Mouse (Mus musculus) megakaryocyte-erythroid progenitor cell, adult 5-6 weeks (primary cell): Measurements from ENCODE around the gene Cmtm3. TPM values are rescaled to one million over a fixed set of nuclear protein-coding genes. Genes with fewer than 3 reads are reported as not detected.
"Not testable (repeated sequence)": the region's sequence is repeated elsewhere in the genome, so short reads cannot be mapped to it uniquely, and the experiment has no call there.

ENCODE experiments used
- ATAC-seq: replicated peaks from 2 replicates; pipeline ENCODE4 v1.8.0; 2016; ENCODE audit warnings: mild to moderate bottlenecking, inconsistent platforms; ENCODE audit not compliant: severe bottlenecking, poor library complexity, low FRiP score, low TSS enrichment
- total RNA-seq, 2 experiments: library from RNA; stranded (forward) in 1 of 2; stranded (reverse) in 1 of 2; fragments of 200-1000, 215-1000 nt in 1 of 2; fragments of >200 nt in 1 of 2; fragmentation: Nextera tagmentation in 1 of 2; gene quantifications; 2 replicates each; pipeline ENCODE4 v1.2.3; 2014 to 2017

Gene Cmtm3
- total RNA-seq (2014; fragmentation: Nextera tagmentation) (4.9 and 5.8 TPM in 2 replicates), total RNA-seq (2017) (1.4 and 7.3 TPM in 2 replicates)

DNA sequence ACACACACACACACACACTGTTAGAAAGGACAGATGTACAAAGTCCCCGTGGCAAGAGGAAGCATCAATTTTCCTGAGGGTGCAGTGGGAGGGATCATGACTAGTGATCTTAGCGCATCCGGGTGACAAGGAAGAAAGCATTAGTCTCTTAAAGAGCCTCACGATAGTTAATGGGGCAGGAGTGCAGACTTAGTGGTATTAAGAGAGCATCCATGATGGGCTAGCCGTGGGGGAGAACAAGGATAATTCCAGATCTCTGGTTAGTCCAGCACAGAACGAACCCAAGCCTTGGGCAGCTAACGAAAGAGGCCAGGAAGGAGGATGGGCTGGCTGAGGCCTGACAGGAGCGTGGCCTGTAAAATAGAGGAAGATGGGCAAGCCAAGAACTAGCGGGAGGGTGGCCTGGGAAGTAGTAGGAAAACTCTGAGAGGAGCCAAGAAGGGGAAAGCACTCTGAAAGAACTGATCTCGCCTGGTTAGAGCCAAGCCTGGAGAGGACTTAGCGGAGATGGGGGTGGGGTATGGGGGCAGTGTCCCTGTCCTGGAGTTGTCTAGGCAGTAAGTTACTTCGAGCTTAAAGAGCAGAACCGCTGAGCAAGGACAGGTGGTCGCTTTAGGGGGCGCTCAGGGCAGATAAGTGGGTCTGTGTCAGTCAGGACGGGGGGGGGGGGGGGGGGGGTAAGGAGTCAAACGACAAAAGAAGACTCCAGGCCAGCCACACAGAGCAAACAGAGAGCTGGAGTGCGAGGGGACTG is at the start of gene Cmtm3:
Cmtm3 (plus strand) TSS at position 182 of the 754 bp plus-strand sequence.
- no peak for ATAC-seq

GRCm38 (mm10) chr8:104293081-104293480 is 46.1 kb upstream of the Cmtm3 start, which contains the start of gene Cmtm2a:
Cmtm2a (minus strand) TSS chr8:104293181.
- ATAC-seq: not testable (repeated sequence)

DNA sequence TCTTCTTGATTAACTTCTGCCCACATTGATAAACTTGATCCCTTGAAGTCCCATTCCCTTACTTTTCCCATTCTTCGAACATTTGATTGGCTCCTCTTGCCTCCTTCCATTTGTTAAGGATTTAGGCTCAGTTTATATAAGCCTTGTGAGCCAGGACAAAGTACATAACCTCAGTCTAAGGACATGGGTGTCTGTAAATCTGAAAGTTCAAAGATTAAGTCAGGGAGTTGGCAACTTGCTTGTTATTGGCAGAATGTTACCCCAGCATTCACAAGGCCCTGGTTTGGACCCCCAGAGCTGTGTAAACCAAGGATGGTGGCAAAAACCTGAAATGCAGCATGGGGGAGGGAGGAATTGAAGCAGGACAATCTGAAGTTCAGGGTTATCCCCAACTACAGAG is 44.8 kb upstream of the Cmtm3 start:
- ATAC-seq: no peak

DNA sequence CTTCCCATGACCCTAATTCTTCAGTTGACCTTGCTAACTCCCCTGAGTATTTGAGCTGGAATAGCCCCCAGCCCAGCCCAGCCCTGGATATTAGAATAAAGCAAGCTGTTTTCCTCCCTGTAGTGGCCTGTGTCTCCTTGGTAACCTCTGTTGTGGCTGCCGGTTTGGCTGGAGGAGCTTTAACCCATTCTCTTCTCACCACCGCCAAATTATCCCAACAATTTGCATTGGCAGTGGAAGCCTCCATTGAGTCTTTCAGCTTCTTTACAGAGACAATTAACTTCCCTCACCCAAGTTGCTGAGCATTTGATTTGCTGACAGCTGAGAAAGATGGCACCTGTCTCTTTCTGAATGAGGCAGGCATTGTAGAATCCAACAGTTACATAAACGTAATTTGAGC is 37.6 kb upstream of the Cmtm3 start:
- not testable (repeated sequence) for ATAC-seq

DNA sequence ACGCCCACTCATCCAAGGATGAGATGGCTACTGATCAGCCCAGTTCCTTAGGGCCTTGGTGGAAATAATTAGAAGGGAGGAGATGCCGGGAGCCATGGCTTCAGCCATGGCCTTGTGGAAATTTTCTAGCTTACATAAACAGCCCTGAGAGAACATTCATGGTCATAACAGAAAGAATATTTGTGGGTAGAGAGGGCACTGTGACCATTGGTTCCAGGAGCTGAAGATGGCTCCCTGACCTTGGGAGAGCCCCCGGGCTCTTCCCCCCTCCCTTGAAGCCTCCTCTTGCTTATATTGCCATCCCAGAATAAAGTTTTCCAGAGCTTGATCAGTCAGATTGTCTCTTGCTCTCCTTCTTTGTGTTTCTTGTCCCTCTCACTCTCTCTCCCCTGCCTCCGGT is 36.7 kb upstream of the Cmtm3 start:
- ATAC-seq: not testable (repeated sequence)

GRCm38 (mm10) chr8:104304962-104305361 is 34.2 kb upstream of the Cmtm3 start:
- no peak for ATAC-seq

DNA sequence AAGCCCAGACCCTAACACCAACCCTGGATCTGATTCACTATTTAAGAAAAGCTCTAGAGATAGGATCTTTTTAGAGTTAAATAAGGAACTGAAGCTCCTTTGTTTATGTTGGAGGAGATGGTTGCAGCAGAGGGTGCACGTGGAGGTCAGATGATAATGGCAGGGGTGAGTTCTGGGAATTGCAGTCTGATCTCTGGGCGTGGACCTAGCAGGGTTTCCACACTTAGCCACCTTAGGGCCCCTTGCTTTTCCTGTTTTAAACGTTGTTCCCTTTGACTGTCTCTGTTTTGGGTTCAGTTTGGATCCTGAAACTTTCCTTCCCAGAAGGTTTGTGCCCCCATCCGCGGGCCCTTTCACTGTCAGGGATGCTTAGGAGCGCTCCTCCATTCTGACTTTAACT is 30.9 kb upstream of the Cmtm3 start:
- not testable (repeated sequence) for ATAC-seq

- ATAC-seq: not testable (repeated sequence)
Measured at GRCm38 (mm10) chr8:104309441-104310155, 29.6 kb upstream of the Cmtm3 start, which contains the start of the genes Gm45711 and Cmtm1. Gm45711 (minus strand) TSS chr8:104310081. Cmtm1 (minus strand) TSS chr8:104310145.

DNA sequence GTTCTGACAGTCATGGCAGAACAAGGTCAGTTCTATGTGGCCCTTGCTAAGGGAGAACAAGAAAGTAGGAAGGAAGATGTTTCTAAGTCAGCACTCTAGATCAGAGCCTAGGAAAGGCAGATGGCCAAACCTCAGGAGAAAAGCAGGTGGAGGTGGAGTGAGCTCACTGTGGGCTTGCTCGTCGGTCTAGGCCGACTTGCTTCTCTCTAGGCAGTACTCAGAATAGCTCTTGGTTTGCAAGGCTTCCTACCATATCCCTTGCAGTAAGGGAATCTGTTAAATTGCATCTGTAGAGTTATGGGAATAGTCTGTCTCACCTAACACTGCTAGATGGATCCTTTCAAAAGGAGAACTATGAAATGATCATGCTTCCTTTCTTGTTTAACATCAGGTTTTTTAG is 27.2 kb upstream of the Cmtm3 start:
- ATAC-seq: not testable (repeated sequence)

GRCm38 (mm10) chr8:104313311-104313710 is 25.9 kb upstream of the Cmtm3 start:
- no peak for ATAC-seq

DNA sequence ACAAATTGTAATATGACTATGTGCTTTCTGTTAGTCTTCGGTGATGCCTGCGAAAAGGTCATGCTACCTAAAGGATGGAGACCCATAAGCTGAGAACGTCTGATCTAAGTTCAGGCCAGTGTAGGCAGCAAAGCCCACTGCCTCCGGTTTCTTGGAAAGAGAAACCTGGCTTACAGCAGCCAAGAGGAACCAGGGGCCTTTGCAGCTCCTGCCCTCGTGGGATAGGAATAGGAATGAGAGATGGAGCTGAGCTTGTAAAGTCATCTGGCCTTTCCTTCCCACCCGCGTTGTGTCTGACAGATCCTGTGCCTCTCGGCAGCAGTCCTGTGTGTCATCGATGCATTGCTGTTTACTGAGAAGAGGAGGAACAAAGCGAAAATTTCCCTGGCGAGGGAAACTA is 17.9 kb upstream of the Cmtm3 start, which contains the start of gene Gm11020:
Gm11020 (plus strand) TSS at position 301 of the 400 bp plus-strand sequence.
- ATAC-seq: not testable (repeated sequence)

DNA sequence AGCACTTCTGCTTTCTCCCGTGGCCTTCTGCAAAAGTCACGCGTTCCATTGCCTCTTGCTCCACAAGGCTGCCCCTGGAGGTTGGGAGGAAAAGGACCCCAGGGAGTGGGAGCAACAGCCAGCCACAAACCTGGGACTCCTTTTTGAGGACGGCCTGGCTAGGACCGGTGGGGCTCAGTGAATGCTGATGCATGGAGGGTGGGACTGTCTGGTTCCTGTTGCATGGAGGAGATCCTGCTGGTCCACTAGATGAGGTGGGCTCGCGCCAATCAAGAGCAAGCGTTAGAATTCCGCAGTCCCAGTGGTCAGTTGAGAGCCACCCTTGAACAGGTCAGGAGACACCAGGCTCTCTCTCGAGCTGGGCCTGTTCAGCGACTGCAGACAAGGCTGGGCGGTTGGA is 17.3 kb upstream of the Cmtm3 start, which contains the start of gene Cmtm2b:
Cmtm2b (plus strand) TSS at position 301 of the 400 bp plus-strand sequence.
- not testable (repeated sequence) for ATAC-seq

DNA sequence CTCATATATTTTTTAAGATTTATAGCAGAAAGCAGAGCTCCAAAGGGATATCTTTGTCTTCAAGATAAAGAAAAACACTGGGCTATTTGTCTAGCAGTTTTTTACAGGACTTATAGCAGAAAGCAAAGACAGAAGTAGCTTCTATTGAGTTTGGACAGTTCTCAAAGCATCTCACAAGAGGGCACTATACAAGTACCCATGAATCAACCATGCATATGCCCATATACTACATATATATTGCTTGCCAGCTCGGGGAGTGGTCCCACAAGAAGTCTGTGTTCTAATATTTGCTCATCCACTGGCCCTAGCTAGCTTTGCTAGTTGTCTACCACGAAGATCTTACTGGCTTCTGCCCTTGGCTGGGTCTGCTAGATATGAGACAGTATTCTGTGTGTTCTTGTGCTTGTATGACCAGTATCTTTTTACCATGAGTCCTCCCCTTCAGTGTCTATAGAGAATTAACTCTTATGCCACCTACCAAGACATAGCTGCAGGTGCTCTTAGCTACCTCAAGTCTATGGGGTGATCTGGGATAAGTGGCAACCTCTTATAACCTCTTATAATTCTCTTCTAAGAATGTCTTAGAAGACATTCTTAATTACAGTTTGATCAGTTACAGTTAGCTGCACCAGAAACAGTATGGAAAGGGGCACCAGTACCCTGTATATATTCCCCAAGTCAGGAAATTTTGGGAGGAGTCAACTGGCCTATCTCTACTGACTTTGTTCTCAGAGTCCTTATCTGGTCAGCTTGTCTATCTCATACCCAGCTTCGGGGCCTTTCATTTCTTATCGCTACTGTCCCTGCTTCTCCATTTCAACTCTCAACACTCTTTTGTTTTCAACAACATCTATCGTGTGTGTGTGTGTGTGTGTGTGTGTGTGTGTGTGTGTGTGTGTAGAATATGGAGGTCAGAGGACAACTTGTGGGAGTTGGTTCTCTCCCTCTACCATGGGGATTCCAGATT is 6.3 kb upstream of the Cmtm3 start:
- ATAC-seq: peak; percentile 75

DNA sequence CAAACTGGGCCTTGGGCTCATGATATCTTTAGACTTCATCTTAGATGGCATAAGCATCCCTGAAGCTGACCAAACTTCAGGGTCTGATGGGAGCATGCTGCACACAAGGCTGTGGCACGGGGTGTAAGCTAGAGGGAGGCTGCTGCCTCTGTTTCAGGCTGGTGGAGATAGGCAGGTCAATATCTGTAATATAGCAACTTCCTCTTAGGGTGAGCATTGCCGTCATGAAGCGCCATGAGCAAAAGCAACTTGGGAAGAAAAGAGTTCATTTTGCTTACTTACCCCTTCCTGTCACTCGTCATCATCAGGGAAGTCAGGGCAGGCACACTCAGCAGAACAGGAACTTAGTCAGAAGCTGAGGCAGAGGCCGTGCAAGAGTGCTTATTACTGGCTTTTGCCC is 5.4 kb upstream of the Cmtm3 start:
- ATAC-seq: no peak

DNA sequence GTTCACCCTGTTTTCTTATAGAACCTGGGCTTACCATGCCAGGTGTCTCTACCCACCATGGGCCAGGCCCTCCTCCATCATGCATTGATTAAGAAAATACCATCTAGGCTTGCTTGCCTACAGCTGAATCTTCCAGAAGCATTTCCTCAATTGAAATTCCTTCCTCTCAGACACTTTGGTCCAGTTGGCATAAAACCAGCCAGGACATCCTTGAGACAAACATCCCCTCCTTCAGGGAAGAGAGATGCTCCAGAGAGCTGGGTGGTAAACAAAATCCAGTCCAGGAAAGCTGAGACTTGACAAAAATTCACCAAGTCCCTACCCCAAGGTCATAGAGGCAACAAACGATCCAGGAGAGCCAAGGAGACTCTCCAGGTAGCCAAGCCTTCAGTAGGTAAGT is 5.0 kb upstream of the Cmtm3 start:
- ATAC-seq: no peak

- no peak for ATAC-seq
Measured at GRCm38 (mm10) chr8:104336806-104337205, 2.4 kb upstream of the Cmtm3 start.

GRCm38 (mm10) chr8:104337890-104338289 is 1.3 kb upstream of the Cmtm3 start:
- no peak for ATAC-seq

DNA sequence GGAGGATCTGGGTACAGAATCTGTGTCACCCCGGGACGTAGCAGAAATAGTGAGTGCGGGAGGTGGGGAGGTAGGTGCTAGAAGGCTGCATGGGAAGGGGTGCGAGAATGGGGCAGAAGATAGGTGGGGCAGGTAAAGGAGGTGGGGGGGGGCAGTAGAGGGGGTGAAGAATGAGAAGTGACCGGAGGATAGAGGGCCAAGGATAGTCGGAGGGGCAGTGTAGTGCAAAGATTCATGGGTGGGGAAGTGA is 698 bp downstream of the Cmtm3 start:
- ATAC-seq: no peak

- ATAC-seq: peak; percentile 66
Measured at GRCm38 (mm10) chr8:104340233-104341105, 1.3 kb downstream of the Cmtm3 start.
